Mouse (Mus musculus) CD4-positive helper T cell, adult 2 months (primary cell): ENCODE data around the gene Ice2.
A peak's percentile ranks its signal among the peaks of the same experiment; 100 is the strongest.

Source experiments
- DNase-seq: peaks from one replicate; pipeline ENCODE4 v3.0.0-alpha.2; 2012; ENCODE audit warnings: low read depth, missing footprints, low spot score

Gene Ice2

GRCm38 (mm10) chr9:69458982-69459381, 61.3 kb downstream of the Ice2 start:
- no peak for DNase-seq

GRCm38 (mm10) chr9:69459876-69460275, 62.2 kb downstream of the Ice2 start:
- no peak for DNase-seq

- no peak for DNase-seq
Measured at GRCm38 (mm10) chr9:69463046-69463445, 65.3 kb downstream of the Ice2 start.

- DNase-seq: no peak
Measured at GRCm38 (mm10) chr9:69464109-69464756, 66.5 kb downstream of the Ice2 start.

GRCm38 (mm10) chr9:69466098-69466497, 68.4 kb downstream of the Ice2 start:
- no peak for DNase-seq

- DNase-seq: no peak
Measured at GRCm38 (mm10) chr9:69467310-69467939, 69.7 kb downstream of the Ice2 start.

GRCm38 (mm10) chr9:69468991-69469390, 71.3 kb downstream of the Ice2 start:
- no peak for DNase-seq

GRCm38 (mm10) chr9:69470362-69470761, 72.7 kb downstream of the Ice2 start:
- DNase-seq: no peak

- no peak for DNase-seq
Measured at GRCm38 (mm10) chr9:69470921-69471320, 73.2 kb downstream of the Ice2 start.

GRCm38 (mm10) chr9:69472724-69473123, 75.0 kb downstream of the Ice2 start:
- DNase-seq: no peak

GRCm38 (mm10) chr9:69475873-69476272, 78.2 kb downstream of the Ice2 start:
- DNase-seq: no peak

GRCm38 (mm10) chr9:69477195-69477823, 79.6 kb downstream of the Ice2 start:
- DNase-seq: no peak

- no peak for DNase-seq
Measured at GRCm38 (mm10) chr9:69477824-69478222, 80.1 kb downstream of the Ice2 start.

GRCm38 (mm10) chr9:69480344-69480743, 82.6 kb downstream of the Ice2 start:
- DNase-seq: peak; percentile 79
